Mouse (Mus musculus) C2C12 (cell line): ENCODE results near the gene Ptprt. TPM values are rescaled to one million over a fixed set of nuclear protein-coding genes. Genes with fewer than 3 reads are reported as not detected.

Experiments used
- H3K27me3 ChIP-seq: one replicate; pipeline ENCODE4 v1.6.1; 2011; ENCODE audit not compliant: control insufficient read depth, insufficient read depth, insufficient read length
- H3K36me3 ChIP-seq: one replicate; pipeline ENCODE4 v1.6.1; 2011; ENCODE audit not compliant: control insufficient read depth, insufficient read depth
- H3K4me3 ChIP-seq: one replicate; pipeline ENCODE4 v1.5.1; 2011; ENCODE audit warnings: mild to moderate bottlenecking, control low read depth; ENCODE audit not compliant: poor library complexity, insufficient read depth, severe bottlenecking
- H3K79me2 ChIP-seq: one replicate; pipeline ENCODE4 v1.6.1; 2011; ENCODE audit not compliant: control insufficient read depth, insufficient read depth
- H3K79me3 ChIP-seq: one replicate; pipeline ENCODE4 v1.6.1; 2011; ENCODE audit warnings: low read depth, control low read depth
- H3ac ChIP-seq: one replicate; pipeline ENCODE3; 2011; ENCODE audit warnings: low read depth; ENCODE audit not compliant: control insufficient read depth, insufficient read length
- CEBPB ChIP-seq: IDR thresholded peaks from one replicate; pipeline ENCODE4 v1.6.1; 2011; ENCODE audit warnings: low read depth, mild to moderate bottlenecking, control low read depth, moderate library complexity
- CTCF ChIP-seq: IDR thresholded peaks from one replicate; pipeline ENCODE4 v1.5.1; 2011; ENCODE audit not compliant: control insufficient read depth, insufficient read depth, insufficient read length
- FOSL1 ChIP-seq: IDR thresholded peaks from one replicate; pipeline ENCODE4 v1.8.0; 2011; ENCODE audit warnings: mild to moderate bottlenecking, low read length; ENCODE audit not compliant: poor library complexity, insufficient read depth, severe bottlenecking
- MAX ChIP-seq: IDR thresholded peaks from one replicate; pipeline ENCODE4 v1.6.1; 2011; ENCODE audit warnings: mild to moderate bottlenecking, control low read depth
- MYOD1 ChIP-seq: IDR thresholded peaks from one replicate; pipeline ENCODE4 v1.6.1; 2011; ENCODE audit warnings: low read depth; ENCODE audit not compliant: control insufficient read depth, insufficient read length
- MYOG ChIP-seq: IDR thresholded peaks from one replicate; pipeline ENCODE4 v1.6.1; 2011; ENCODE audit not compliant: control insufficient read depth, insufficient read length; ENCODE audit errors: extremely low read depth
- USF1 ChIP-seq: IDR thresholded peaks from one replicate; pipeline ENCODE4 v1.6.1; 2011; ENCODE audit warnings: low read depth, mild to moderate bottlenecking, control low read depth, moderate library complexity
- polyA plus RNA-seq: library from polyadenylated mRNA; unstranded; fragments of >200 nt; fragmentation: generic; extraction: Trizol; gene quantifications from one replicate; pipeline ENCODE4 v1.2.1, GENCODE M21; 2012; ENCODE audit warnings: missing spikeins

Ptprt gene
- polyA plus RNA-seq, 1 experiment, result not detected

- no peak for TF ChIP-seq CTCF
- no peak for TF ChIP-seq MAX
- no peak for TF ChIP-seq MYOD1
- TF ChIP-seq USF1, result no peak
- TF ChIP-seq FOSL1, result no peak
- no peak for TF ChIP-seq CEBPB
- no peak for TF ChIP-seq MYOG
- H3K79me3 ChIP-seq, result no peaks in the 10 kb centered on the region
- no peaks in the 10 kb centered on the region for H3K79me2 ChIP-seq
- no peaks in the 10 kb centered on the region for H3K36me3 ChIP-seq
- no peak overlapping the region for H3K4me3 ChIP-seq
- H3ac ChIP-seq, result no peak overlapping the region
- no peaks in the 10 kb centered on the region for H3K27me3 ChIP-seq
Observed at GRCm38 (mm10) chr2:162531638-162532037, 129.3 kb downstream of the Ptprt start.

GRCm38 (mm10) chr2:162528911-162529310 lies 132.0 kb downstream of the Ptprt start:
- no peak overlapping the region for H3ac ChIP-seq
- no peaks in the 10 kb centered on the region for H3K36me3 ChIP-seq
- no peak for TF ChIP-seq MAX
- TF ChIP-seq CTCF, result no peak
- no peak for TF ChIP-seq USF1
- no peak for TF ChIP-seq CEBPB
- no peak for TF ChIP-seq FOSL1
- TF ChIP-seq MYOG, result no peak
- TF ChIP-seq MYOD1, result no peak
- no peaks in the 10 kb centered on the region for H3K79me2 ChIP-seq
- no peaks in the 10 kb centered on the region for H3K27me3 ChIP-seq
- H3K4me3 ChIP-seq, result no peak overlapping the region
- no peaks in the 10 kb centered on the region for H3K79me3 ChIP-seq

- H3K27me3 ChIP-seq, result no peaks in the 10 kb centered on the region
- TF ChIP-seq MYOG (no peak), MAX (no peak), CTCF (no peak), CEBPB (no peak), USF1 (no peak), FOSL1 (no peak), MYOD1 (no peak)
- H3K4me3 ChIP-seq, result no peak overlapping the region
- no peak overlapping the region for H3ac ChIP-seq
- no peaks in the 10 kb centered on the region for H3K36me3 ChIP-seq
- H3K79me3 ChIP-seq, result no peaks in the 10 kb centered on the region
- H3K79me2 ChIP-seq, result no peaks in the 10 kb centered on the region
Observed at GRCm38 (mm10) chr2:162515993-162516392, 145.0 kb downstream of the Ptprt start.

- H3ac ChIP-seq, result no peak overlapping the region
- H3K36me3 ChIP-seq, result no peaks in the 10 kb centered on the region
- no peaks in the 10 kb centered on the region for H3K79me2 ChIP-seq
- H3K27me3 ChIP-seq, result no peaks in the 10 kb centered on the region
- H3K4me3 ChIP-seq, result no peak overlapping the region
- H3K79me3 ChIP-seq, result no peaks in the 10 kb centered on the region
- TF ChIP-seq MAX (no peak), MYOG (no peak), USF1 (no peak), CTCF (no peak), CEBPB (no peak), MYOD1 (no peak), FOSL1 (no peak)
Observed at GRCm38 (mm10) chr2:162513072-162513471, 147.9 kb downstream of the Ptprt start.

GRCm38 (mm10) chr2:162512094-162512493 lies 148.9 kb downstream of the Ptprt start:
- Histone ChIP-seq H3ac (no peak overlapping the region), H3K79me3 (no peaks in the 10 kb centered on the region), H3K79me2 (no peaks in the 10 kb centered on the region), H3K36me3 (no peaks in the 10 kb centered on the region), H3K4me3 (no peak overlapping the region), H3K27me3 (no peaks in the 10 kb centered on the region)
- no peak for TF ChIP-seq CTCF
- TF ChIP-seq MYOG, result no peak
- no peak for TF ChIP-seq FOSL1
- TF ChIP-seq MAX, result no peak
- no peak for TF ChIP-seq MYOD1
- TF ChIP-seq CEBPB, result no peak
- no peak for TF ChIP-seq USF1

- Histone ChIP-seq H3K27me3 (no peaks in the 10 kb centered on the region), H3K79me3 (no peaks in the 10 kb centered on the region), H3ac (no peak overlapping the region), H3K79me2 (no peaks in the 10 kb centered on the region), H3K4me3 (no peak overlapping the region), H3K36me3 (no peaks in the 10 kb centered on the region)
- TF ChIP-seq CTCF, result no peak
- TF ChIP-seq MYOG, result no peak
- TF ChIP-seq FOSL1, result no peak
- TF ChIP-seq USF1, result no peak
- no peak for TF ChIP-seq CEBPB
- no peak for TF ChIP-seq MYOD1
- TF ChIP-seq MAX, result no peak
Observed at GRCm38 (mm10) chr2:162509016-162509415, 151.9 kb downstream of the Ptprt start.
